Mouse (Mus musculus): ENCODE data around the gene Fam120b.

DNA sequence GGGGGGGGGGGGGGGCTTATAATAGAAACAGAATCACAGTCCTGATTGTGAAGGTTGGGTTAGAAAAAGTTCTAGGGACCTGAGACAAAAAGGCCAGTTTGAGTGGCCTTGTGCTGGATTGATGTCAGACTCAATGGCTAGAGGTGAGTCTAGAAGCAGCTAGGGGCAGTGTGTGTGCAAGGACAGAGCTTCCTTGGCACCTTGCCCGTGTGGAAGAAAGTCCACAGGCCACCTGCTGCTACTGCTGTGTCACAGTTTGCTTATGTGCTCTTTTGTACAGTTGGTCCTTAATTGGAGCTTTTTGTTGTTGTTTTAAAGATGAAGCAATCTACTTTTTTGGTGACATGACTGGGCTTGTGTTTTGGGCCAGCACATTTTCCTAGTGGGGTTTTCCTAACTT lies 33.9 kb downstream of the Fam120b start:
- TF ChIP-seq POLR2A (IDR thresholded peaks at IDR 0.05; ENCODE audit: insufficient read depth, low read depth, low read length) (no peak), CTCF (IDR thresholded peaks at IDR 0.05) (peak; percentile 11; the same call in 1 of the 2 replicates)
